Mouse (Mus musculus): Measurements from ENCODE around the gene Grm7.

DNA sequence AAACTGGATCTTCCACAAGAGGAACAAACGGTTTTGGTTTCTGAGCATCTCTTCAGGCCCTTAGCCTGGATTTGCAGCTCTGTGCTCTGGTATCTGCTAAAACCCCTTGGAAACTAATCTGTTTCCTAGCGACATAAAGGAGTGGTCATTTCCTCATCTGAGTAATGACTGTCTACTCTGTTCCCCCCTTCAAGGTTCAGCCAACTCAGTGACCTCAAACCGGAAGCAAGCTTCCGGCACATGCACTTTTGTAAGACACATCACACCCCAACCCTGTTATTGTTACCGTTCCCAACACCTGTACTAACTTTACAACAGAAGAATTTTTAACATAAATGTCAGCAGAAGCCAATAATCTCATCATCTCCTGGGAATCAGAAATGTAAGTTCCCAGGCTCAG is 166.8 kb downstream of the Grm7 start:
- TF ChIP-seq MAFK (IDR thresholded peaks at IDR 0.05; ENCODE audit: insufficient read depth, low read depth, low read length) (no peak), ZC3H11A (IDR thresholded peaks at IDR 0.05; ENCODE audit: borderline replicate concordance, low read depth, low read length) (no peak), ZNF384 (IDR thresholded peaks at IDR 0.05; ENCODE audit: low read depth, low read length) (no peak), HCFC1 (IDR thresholded peaks at IDR 0.05; ENCODE audit: borderline replicate concordance, insufficient read depth, low read length) (no peak)
